Mouse (Mus musculus): Measurements from ENCODE around the gene Cables2. TPM values are rescaled to one million over a fixed set of nuclear protein-coding genes. Genes with fewer than 3 reads are reported as not detected.
"Not testable (repeated sequence)": the region's sequence is repeated elsewhere in the genome, so short reads cannot be mapped to it uniquely, and the experiment has no call there.

The Cables2 gene
- total RNA-seq, 2 experiments from 2014 or later: 8.8 to 9.2 TPM

DNA sequence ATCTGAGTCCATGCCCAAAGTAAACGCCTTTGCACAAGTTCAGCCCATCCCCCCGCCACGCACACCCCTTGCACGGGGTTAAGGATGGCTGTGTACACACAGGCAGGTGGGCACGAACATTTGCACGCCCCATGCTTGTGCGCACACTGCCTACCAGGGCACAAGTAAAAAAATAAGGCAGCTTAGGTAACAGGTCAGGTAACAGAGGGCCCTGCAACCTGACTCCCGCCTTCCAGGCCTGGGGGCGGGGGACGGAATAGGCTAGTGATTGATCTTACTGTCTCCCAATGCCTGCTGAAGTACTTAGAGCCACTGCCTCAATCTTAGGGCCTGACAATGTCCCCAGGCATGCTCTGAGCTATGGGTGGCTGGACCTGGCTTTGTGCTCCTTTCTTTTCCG is 15.7 kb upstream of the Cables2 start:
- ATAC-seq (replicated peaks; ENCODE audit: low FRiP score, poor library complexity, severe bottlenecking): no peak

DNA sequence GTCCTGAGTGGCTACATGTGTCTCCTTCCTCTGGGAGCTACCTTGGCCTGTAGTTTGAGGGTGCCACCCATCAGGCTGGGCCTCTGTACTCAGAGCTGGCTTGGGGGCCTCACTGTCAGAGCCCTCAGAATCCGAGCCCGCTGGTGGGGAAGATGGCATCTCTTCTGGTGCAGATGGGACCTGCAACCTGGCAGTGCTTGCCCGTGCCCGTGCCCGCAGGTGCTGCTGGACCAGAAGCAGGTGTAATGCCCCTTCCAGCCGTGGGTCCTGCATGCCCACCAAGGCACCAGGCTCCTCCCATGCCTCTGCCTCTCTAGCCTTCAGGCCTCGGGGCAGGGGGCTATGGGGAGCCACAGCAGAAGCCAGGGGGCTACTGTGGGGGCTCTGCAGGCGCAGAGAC is 6.0 kb upstream of the Cables2 start:
- ATAC-seq (replicated peaks; ENCODE audit: low FRiP score, poor library complexity, severe bottlenecking): no peak

DNA sequence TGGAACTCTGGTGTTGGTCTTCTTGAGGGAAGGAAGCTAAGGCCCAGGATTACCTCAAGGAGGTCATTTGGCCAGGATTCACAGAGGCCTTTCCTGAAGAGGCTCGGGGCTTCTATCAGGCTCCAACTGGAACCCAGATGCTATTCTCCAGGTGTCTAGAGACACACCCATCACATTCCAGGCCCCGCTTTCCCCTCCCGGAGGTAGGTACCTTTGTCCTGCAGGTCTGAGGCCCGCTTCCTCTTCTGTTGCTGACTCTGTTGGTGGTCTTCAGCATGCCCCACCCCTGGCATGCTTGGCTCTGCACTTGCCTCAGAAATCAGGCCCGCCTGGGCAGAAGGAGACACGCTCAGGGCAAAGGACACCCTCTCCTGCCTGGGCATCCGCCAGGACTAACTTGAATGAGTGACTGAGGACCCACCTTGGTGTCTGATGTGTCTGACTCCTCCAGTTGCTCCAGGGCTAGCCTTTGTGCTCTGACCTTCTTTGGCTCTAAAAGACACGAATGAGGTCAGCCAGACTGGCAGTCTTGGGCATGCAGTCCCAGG is 4.6 kb upstream of the Cables2 start:
- no peak for ATAC-seq (replicated peaks; ENCODE audit: low FRiP score, poor library complexity, severe bottlenecking)

DNA sequence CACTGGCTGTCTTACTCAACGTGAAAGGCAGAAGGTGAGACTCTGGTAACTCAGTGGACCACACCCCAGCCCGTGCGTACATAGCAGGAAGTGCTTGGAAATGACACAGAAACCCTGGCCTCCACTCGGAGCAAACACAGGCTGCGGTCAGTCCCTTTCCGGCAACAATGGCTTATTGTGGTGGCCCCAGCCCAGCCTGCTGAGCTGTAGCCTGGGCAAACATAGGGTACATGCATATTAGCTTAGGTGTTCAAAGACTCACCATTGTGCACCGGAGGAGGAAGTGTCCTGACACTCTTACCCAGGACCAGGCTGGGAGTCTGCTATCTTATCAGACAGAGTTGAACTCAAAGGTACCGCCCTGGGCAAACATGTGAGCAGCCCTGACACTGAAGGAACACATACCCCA is 3.6 kb upstream of the Cables2 start:
- ATAC-seq (replicated peaks; ENCODE audit: low FRiP score, poor library complexity, severe bottlenecking): no peak

DNA sequence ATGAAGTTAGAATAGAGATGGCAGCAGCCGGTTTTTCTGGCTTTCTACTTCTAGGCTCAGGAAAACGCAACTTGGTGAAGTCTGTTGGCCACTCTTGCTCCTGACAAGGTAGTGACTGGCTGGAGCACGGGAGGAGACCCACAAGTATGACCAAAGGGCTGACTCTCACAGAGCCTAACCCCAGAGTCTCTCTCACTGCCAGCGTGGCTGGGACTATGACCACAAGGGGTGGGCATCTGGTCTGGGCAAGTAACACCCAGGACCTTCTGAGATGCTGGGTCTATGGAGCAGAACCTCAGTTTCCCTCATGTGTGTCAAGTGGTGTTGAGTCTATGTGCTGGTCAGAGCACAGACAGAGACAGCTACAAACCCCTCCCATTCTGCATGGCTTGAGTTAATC is 3.1 kb upstream of the Cables2 start:
- ATAC-seq (replicated peaks; ENCODE audit: low FRiP score, poor library complexity, severe bottlenecking): no peak

DNA sequence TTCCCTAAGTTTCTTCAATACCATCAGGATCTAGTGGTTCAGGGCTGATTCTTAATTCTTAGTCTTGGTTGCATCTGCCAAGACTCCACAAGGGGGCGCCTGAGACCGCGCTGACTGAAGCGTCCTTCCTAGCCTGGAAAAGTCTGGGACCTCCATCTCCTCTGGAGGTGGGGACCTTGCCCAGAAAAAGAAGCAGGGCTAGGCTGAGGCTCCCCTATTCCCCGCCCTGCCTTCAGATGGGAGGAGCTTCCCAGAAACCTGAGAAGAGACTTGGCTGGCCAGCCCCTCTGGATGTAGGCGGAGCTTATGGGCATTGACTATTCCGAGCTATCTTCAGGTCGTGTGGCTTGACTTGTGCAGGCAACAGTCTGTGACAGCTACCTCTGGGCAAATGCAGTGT is 2.5 kb upstream of the Cables2 start:
- ATAC-seq (replicated peaks; ENCODE audit: low FRiP score, poor library complexity, severe bottlenecking): peak; percentile 23

DNA sequence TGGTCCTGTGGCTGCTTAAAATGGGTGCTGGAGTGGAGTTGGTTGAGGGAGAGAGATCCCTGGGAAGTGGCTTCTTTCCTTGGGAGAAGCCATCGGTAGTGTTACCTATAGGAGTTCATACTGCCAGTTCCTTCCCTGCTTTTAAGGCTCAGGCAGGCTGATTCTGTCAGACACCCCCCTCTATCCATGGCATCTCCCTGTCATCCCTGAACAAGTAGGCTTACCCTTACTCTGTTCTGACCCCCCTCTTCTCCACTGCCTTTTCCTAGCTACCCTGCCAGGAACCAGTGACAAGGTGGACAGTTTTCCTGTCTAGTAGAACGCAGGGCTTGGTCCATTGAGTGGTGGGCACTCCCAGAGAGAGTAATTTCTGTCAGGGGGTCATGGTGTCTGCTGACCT is 1.2 kb upstream of the Cables2 start:
- ATAC-seq (replicated peaks; ENCODE audit: low FRiP score, poor library complexity, severe bottlenecking): no peak

DNA sequence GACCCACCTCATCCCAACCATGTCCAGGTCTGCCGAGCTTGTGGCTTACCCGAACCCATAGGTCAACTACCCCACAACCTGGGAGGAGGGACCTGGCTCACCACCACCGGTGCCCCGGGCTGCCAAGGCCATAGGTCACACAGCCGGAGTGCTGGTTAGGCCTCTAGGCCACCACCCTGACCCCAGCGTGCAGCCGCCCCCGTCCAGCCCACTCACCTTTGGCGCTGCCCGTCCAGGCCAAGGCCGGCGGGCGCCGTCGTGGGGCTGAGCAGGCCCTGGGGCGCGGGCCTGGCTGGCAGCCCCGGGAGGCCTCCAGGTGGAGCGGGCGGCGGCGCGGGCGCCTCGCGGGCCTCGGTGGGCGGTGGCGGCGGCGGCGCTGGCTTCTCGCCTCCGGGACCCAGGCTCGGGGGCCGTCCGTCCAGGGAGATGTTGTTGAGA is 393 bp downstream of the Cables2 start:
- no peak; the same call in 1 of the 2 replicates for ATAC-seq (replicated peaks; ENCODE audit: low FRiP score, poor library complexity, severe bottlenecking)

DNA sequence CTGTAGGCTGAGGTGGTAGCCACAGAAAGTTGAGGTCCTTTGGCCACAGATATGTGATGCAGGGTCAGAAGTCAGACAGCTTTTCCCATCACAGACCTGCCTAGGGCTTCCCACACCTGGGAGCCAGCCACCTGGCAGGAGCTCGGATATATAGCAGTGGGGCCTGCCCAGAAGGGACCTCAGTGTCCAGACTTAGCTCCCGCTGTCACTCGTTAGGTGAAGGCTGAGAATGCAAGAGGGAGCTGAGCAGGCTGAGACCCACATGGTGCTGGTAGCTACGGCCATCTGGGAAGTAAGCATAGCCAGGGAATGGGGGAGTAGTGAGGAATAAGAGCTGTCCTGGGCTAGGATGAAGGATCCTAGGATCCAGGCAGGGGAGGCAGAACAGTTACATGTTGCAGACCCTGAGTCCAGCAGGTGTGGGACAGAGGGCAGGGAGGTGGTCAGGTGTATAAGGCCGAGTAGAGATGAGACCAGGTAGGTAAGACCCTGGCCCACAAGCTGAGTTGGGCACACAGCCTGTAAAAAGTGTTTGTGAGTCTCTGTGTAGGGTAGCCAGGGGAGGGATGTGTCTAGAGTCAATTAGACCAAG is 1.4 kb downstream of the Cables2 start:
- no peak for ATAC-seq (replicated peaks; ENCODE audit: low FRiP score, poor library complexity, severe bottlenecking)

DNA sequence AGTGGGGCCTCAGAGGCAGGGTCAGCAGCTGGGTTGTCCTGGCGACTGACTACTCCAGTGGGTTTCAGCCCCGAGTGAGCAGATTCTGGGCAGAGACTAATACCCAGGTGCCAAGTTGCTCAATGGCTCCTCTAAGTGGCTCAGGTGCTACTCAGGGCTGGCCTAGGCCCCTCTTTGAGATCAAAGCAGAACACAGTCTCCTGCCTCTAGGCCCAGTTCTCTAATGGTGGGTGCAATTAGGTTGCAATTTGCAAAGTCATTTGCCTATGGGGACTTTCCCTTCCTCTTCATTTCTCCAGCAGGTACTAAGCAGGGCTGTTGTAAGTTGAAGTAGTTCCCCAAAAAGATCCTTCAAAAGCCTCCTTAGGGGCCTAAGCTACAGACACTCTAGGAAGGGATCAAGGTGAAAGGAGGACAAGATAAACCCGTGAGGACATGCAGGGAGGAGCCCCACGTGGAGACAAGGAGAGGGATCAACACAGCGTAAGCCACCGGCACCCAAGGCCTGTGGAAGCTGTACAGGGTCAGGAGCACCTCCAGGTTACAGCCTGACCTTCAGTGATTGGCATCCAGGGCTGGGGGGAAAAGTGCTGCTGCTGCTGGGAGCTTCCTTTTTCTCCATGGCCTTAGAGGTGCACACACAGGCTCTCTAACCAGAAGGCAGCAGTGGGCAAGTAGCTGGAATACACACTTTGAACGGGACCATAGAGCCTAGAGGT is 2.6 kb downstream of the Cables2 start:
- no peak for ATAC-seq (replicated peaks; ENCODE audit: low FRiP score, poor library complexity, severe bottlenecking)

DNA sequence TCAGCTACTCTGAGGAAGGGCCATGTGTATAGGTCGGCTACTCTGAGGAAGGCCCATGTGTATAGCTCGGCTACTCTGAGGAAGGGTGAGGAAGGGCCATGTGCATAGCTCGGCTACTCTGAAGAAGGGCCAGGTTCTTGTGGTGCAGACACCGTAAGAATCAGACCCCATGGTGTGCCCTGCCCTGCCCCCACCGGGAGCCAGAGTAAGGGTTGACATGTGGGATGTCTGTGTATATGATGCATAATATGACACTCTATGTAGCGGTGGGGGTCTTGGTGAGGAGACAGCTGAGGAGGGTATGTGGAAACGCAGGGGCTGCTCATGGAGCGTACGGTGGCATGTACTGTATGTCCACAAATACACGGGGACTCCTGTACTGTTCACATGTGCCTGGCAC is 4.0 kb downstream of the Cables2 start:
- no peak for ATAC-seq (replicated peaks; ENCODE audit: low FRiP score, poor library complexity, severe bottlenecking)

DNA sequence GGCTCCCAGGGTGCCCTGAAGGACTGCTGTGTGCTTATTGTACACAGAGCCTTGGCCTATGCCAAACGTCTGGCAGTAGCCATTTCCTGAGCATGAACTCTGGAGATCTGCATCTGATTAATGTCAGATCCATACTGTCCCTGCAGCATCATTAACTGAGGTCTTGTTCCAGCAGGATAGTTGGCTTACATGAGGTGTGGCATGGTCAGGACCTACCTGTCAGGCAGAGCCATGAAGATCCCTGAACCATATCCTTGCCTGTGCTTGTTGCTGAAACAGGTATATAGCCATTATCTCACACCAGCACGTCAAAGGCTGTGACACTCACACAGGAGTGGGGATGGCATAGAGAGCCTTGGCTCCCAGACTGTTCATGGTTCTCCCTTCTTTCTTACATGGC is 5.3 kb downstream of the Cables2 start:
- no peak for ATAC-seq (replicated peaks; ENCODE audit: low FRiP score, poor library complexity, severe bottlenecking)

DNA sequence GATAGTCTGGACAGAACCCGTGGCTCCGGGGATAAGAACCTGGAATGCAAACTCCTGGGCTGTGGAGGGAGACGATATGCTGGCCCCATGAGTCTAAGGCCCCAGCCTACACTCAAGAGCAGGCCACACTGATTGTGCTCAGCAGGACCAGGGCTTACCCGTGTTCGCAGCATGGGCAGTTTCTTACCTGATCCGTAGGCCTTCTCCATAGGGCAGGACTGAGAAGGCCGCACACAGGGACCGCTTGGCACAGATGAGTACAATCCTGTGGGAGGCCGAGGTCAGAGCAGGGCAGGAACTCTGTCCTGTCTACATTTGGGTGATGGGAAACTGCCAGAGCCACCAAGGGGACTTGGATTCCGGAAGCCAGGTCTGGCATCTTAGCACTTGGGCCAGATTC is 10.4 kb downstream of the Cables2 start:
- ATAC-seq (replicated peaks; ENCODE audit: low FRiP score, poor library complexity, severe bottlenecking): no peak

DNA sequence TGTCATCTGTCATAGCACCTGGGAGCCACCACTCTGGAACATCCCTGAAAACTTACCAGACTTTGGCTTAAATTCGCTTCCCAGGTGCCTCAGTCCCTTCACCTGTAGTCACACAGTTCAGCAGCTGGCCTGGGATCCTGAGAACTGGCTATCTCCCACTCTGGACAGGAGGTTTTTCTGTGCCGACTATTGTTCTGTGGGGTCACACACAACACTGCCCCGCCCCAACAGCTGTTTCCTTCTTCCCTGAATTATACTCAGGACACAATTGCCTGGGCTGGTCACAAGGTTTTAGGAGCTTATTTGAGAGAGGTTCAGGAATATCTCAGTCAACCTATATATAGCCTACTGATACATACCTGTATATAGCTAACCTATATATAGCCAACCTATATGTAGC is 10.9 kb downstream of the Cables2 start:
- ATAC-seq (replicated peaks; ENCODE audit: low FRiP score, poor library complexity, severe bottlenecking): no peak

DNA sequence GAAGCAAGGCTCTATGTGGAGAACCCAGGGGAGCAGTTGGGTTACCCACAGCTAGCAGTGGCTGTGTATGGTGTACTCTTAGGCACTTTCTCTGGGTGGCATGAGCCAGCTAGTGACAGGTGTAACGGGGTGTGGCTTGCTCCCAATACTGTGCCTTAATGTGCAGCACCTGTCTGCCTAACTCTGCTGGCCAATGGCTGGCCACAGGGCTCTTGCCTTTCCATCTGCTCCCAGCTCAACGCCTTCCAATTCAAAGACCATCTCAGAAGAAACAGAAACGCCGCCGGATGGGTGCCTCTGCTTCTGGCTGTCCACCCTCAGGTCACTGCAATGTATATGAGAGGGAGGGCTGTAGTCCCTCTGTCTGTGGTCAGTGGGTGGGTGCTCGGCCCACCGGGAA is 11.4 kb downstream of the Cables2 start:
- ATAC-seq (replicated peaks; ENCODE audit: low FRiP score, poor library complexity, severe bottlenecking): no peak

DNA sequence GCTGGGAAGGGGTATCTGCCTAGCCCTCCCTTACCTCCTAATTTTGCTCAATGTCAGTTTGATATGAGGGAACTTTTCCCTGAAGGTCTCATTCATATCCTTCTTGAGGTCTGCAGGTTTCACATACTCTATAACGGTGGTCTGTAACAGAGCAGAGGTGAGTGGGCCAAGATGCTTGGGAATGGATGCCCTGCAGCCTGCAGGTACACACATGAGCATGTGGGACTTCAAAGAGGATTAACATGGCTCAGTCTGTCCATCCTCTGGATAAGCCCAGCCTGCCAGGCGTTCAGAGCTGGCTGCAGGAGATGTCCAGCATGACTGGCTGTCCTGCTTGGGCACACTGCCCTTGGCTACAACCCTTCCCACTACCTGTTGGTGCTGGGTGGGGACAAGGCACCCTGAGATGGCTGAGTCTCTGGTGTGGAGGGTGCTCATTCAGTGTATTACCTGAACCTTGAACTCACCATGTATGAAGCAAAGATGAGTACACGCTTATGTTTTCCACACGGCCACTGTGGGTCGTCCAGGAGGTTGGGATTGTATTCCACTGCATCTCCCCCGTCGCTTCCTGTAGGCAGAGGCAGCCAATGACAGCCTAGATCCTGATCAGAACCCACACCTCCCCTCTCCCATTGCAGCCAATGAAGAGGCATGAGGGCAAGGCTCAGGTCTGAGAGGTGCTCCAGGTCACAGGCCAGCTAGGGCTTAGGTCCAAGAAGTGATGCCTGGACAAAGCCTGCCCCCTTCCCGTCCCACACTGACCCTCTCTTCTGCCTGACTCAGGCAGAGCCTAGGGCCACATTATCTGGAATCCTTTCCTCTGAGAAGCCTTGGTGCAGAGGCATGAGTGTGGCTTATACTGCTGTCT is 12.5 kb downstream of the Cables2 start:
- no peak for ATAC-seq (replicated peaks; ENCODE audit: low FRiP score, poor library complexity, severe bottlenecking)

DNA sequence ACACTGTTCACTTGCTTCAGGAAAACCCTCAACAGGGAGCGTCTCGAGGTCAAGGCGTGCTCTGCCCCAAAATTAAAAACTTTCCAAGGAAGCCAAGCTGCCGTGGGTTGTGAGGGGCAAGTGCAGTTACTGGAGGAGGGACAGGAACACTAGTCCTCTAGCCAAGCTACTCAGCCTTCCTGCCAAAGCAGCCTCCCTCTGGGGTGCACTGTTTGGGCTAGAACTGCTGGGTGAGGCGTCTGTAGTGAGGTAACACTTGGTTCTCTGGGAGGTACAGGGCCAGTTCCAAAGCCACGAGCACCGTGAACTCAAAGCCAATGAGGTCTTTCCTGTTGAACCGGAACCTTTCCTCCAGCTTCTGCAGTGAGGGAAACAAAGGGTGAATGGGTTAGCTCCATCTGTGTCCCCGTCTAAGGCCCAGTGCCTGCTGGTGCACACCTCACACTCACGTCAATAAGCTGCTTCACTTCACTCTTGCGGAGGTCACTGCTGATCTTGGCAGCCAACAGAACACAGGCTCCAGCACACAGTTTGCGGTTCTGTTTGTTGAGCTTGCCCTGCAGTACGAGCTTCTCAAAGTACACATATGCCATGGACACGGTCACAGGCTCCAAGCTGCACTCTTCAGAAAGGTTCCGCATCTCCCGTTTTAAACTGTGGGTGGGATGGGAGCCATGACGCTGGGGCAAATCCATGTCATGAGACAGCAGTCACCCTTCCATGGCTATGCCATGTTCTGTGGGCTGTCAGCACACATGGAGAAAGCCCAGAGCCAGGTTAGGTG is 13.3 kb downstream of the Cables2 start:
- not testable (repeated sequence) for ATAC-seq (replicated peaks; ENCODE audit: low FRiP score, poor library complexity, severe bottlenecking)

DNA sequence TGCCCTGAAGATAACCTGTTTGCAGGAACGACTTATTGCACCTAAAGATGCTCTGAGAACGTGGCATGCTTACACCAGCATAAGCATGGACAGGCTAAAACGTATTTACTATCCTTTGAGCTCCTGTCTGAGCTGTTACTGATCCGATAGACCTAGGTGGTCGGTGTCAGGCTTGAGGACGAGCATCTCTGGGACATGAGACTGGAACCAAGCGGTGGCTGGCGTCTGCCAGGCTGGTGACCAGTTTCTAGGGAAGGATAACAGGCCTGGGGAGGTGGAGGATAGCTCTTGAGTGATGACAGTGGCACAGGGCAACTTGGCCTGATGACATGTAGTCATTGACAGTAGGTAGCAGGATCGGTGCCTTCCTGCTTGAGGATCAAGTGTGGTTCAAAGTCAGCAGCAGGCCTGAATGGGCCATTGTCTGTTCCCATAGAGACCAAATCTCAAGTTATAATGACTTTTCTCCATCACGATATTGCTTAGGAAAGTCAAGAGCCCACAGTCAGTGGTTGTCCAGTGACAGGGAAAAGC is 14.3 kb downstream of the Cables2 start:
- not testable (repeated sequence) for ATAC-seq (replicated peaks; ENCODE audit: low FRiP score, poor library complexity, severe bottlenecking)

All from erythroid progenitor cell, adult 5-6 weeks (primary cell).